Mouse (Mus musculus): ENCODE results near the gene Dyrk3. TPM values are rescaled to one million over a fixed set of nuclear protein-coding genes. Genes with fewer than 3 reads are reported as not detected.

Dyrk3 gene
- polyA plus RNA-seq, 1 experiment from 2014 or later = 5.6 TPM

GRCm38 (mm10) chr1:131078761-131079330 lies 59.3 kb downstream of the Dyrk3 start:
- Histone ChIP-seq H3K9me3 (ENCODE audit: control insufficient read depth, low read length) (no peaks in the 10 kb centered on the region), H3K27me3 (replicated peaks; ENCODE audit: control insufficient read depth, insufficient read depth, low read length) (no peaks in the 10 kb centered on the region), H3K4me1 (replicated peaks; ENCODE audit: control insufficient read depth, insufficient read depth, low read length) (peaks cover 45% of the 10 kb centered on the region), H3K27ac (ENCODE audit: low read depth) (0 out of 2 replicates have a peak overlapping the region, but pooled peaks have one; percentile 5), H3K4me2 (ENCODE audit: low read length) (no peak overlapping the region), H3K9ac (ENCODE audit: low read length) (no peak overlapping the region), H3K4me3 (ENCODE audit: low read depth, low read length) (no peak overlapping the region), H3K36me3 (ENCODE audit: control insufficient read depth, insufficient read depth, low read length) (no peaks in the 10 kb centered on the region)
- 57% methylated on average over 3 of the region's 3 CpGs for WGBS
- no peak for DNase-seq (ENCODE audit: low spot score)
- ATAC-seq (replicated peaks; ENCODE audit: low FRiP score, low TSS enrichment, low read depth) = peak; percentile 54; the same call in 1 of the 2 replicates

Other genes with a start within 250 kb of the Dyrk3 start
- gene Il20, start 226.9 kb downstream of the Dyrk3 start, polyA plus RNA-seq (2014; fragmentation: Nextera tagmentation; extraction: Ambion mirVana) = not detected in 2 replicates
- gene Il19, start 198.2 kb downstream of the Dyrk3 start, polyA plus RNA-seq (2014; fragmentation: Nextera tagmentation; extraction: Ambion mirVana) = not detected in 2 replicates
- not detected in 2 replicates for gene Il10, start 118.5 kb downstream of the Dyrk3 start, polyA plus RNA-seq (2014; fragmentation: Nextera tagmentation; extraction: Ambion mirVana)
- gene Mapkapk2, start 40.5 kb downstream of the Dyrk3 start, polyA plus RNA-seq (2014; fragmentation: Nextera tagmentation; extraction: Ambion mirVana) = 58.1 and 62.4 TPM in 2 replicates
- gene Eif2d, start 14.8 kb upstream of the Dyrk3 start, polyA plus RNA-seq (2014; fragmentation: Nextera tagmentation; extraction: Ambion mirVana) = 62.8 and 66.0 TPM in 2 replicates
- gene Rassf5, start 106.9 kb upstream of the Dyrk3 start, polyA plus RNA-seq (2014; fragmentation: Nextera tagmentation; extraction: Ambion mirVana) = 2.7 and 2.9 TPM in 2 replicates
- gene Ikbke, start 141.3 kb upstream of the Dyrk3 start, polyA plus RNA-seq (2014; fragmentation: Nextera tagmentation; extraction: Ambion mirVana) = 4.7 and 4.9 TPM in 2 replicates